Mouse (Mus musculus) thymus, adult 2 months (tissue): ENCODE data around the gene Itpr2. TPM values are rescaled to one million over a fixed set of nuclear protein-coding genes. Genes with fewer than 3 reads are reported as not detected.

ENCODE experiments used
- DNase-seq: peaks from one replicate; pipeline ENCODE4 v3.0.0; 2021
- H3K27ac ChIP-seq: fragments of 200-500 bp; 2 replicates; pipeline ENCODE4 v1.5.1; 2012; ENCODE audit warnings: low read length, control low read depth; ENCODE audit not compliant: control insufficient read depth, insufficient read depth
- H3K27me3 ChIP-seq: fragments of 200-500 bp; 2 replicates; pipeline ENCODE4 v1.6.1; 2012; ENCODE audit warnings: mild to moderate bottlenecking, low read length, moderate library complexity, mixed read lengths; ENCODE audit not compliant: control insufficient read depth, insufficient read depth
- H3K36me3 ChIP-seq: fragments of 200-500 bp; 2 replicates; pipeline ENCODE4 v1.6.1; 2012; ENCODE audit warnings: mild to moderate bottlenecking, low read length, moderate library complexity; ENCODE audit not compliant: control insufficient read depth, insufficient read depth
- H3K4me1 ChIP-seq: fragments of 200-500 bp; replicated peaks from 2 replicates; pipeline ENCODE4 v1.6.1; 2012; ENCODE audit warnings: low read length; ENCODE audit not compliant: control insufficient read depth, insufficient read depth
- H3K4me3 ChIP-seq: fragments of 200-500 bp; 2 replicates; pipeline ENCODE4 v1.5.1; 2012; ENCODE audit warnings: mild to moderate bottlenecking, low read length, control low read depth, moderate library complexity; ENCODE audit not compliant: control insufficient read depth, insufficient read depth
- CTCF ChIP-seq: fragments of 200-500 bp; IDR thresholded peaks from 2 replicates; pipeline ENCODE4 v1.5.1; 2012; ENCODE audit warnings: mild to moderate bottlenecking, control low read depth, low read length, moderate library complexity, borderline replicate concordance; ENCODE audit not compliant: control insufficient read depth, poor library complexity, insufficient read depth; ENCODE audit errors: extremely low read depth
- POLR2A ChIP-seq: fragments of 200-500 bp; IDR thresholded peaks from 2 replicates; pipeline ENCODE4 v1.6.1; 2012; ENCODE audit warnings: mild to moderate bottlenecking, low read length, control low read depth, moderate library complexity; ENCODE audit not compliant: control insufficient read depth, poor library complexity, insufficient read depth; ENCODE audit errors: extremely low read depth
- WGBS: fragments of 180-500 bp; shearing (Covaris S2); methylation state at CpG from one replicate; pipeline ENCODE4 v1.1.7; 2018; 5-methylcytosine and 5-hydroxymethylcytosine counted together
- polyA plus RNA-seq: library from polyadenylated mRNA; depleted of rRNA; stranded (reverse); fragments of >200 nt; gene quantifications from 2 replicates; pipeline ENCODE4 v1.2.3, GENCODE M21; 2012

Itpr2 gene
- polyA plus RNA-seq, 1 experiment = 60.3 TPM

GRCm38 (mm10) chr6:146331017-146331669 is 170.9 kb downstream of the Itpr2 start:
- no peak overlapping the region for H3K27ac ChIP-seq
- H3K36me3 ChIP-seq = peaks cover 71% of the 10 kb centered on the region
- DNase-seq = no peak
- H3K4me1 ChIP-seq = no peaks in the 10 kb centered on the region
- TF ChIP-seq CTCF = no peak
- H3K27me3 ChIP-seq = no peaks in the 10 kb centered on the region
- WGBS = 95% methylated on average over 6 of the region's 6 CpGs
- no peak overlapping the region for H3K4me3 ChIP-seq

GRCm38 (mm10) chr6:146329079-146329478 is 172.9 kb downstream of the Itpr2 start:
- no peak for TF ChIP-seq POLR2A
- TF ChIP-seq CTCF = no peak
- DNase-seq = no peak
- no peak overlapping the region for H3K27ac ChIP-seq
- no peaks in the 10 kb centered on the region for H3K4me1 ChIP-seq
- no peaks in the 10 kb centered on the region for H3K27me3 ChIP-seq
- peaks cover 76% of the 10 kb centered on the region for H3K36me3 ChIP-seq
- 92% methylated on average over 3 of the region's 3 CpGs for WGBS
- H3K4me3 ChIP-seq = no peak overlapping the region

DNA sequence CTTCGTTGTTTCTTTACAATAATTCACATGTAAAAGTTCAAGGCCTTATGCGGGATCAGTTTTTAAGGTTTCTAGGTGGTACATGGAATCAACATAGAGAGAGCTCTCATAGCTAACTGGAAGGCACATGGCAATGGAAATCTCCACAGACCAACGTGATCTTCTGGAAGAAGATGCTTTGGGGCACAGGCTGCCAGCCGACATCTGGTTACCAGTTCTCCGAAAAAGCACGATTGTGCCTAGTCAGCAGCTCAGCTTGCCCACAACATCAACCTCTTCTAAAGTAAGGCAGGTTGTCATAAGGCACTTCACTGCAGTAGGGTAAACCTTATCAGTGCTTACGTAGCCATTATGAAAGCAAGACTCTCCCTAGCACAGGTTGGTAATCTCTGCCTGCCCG is 175.4 kb downstream of the Itpr2 start:
- DNase-seq = no peak
- no peak overlapping the region for H3K27ac ChIP-seq
- no peaks in the 10 kb centered on the region for H3K27me3 ChIP-seq
- 98% methylated on average over 8 of the region's 8 CpGs for WGBS
- no peaks in the 10 kb centered on the region for H3K4me1 ChIP-seq
- no peak for TF ChIP-seq POLR2A
- TF ChIP-seq CTCF = no peak
- no peak overlapping the region for H3K4me3 ChIP-seq
- H3K36me3 ChIP-seq = peaks cover 86% of the 10 kb centered on the region

- 96% methylated on average over 19 of the region's 19 CpGs for WGBS
- DNase-seq = no peak
- no peak overlapping the region for H3K27ac ChIP-seq
- H3K4me3 ChIP-seq = no peak overlapping the region
- no peak for TF ChIP-seq CTCF
- no peak for TF ChIP-seq POLR2A
- peaks cover 92% of the 10 kb centered on the region for H3K36me3 ChIP-seq
- H3K27me3 ChIP-seq = no peaks in the 10 kb centered on the region
- no peaks in the 10 kb centered on the region for H3K4me1 ChIP-seq
Measured at GRCm38 (mm10) chr6:146324541-146325204, 177.3 kb downstream of the Itpr2 start.

DNA sequence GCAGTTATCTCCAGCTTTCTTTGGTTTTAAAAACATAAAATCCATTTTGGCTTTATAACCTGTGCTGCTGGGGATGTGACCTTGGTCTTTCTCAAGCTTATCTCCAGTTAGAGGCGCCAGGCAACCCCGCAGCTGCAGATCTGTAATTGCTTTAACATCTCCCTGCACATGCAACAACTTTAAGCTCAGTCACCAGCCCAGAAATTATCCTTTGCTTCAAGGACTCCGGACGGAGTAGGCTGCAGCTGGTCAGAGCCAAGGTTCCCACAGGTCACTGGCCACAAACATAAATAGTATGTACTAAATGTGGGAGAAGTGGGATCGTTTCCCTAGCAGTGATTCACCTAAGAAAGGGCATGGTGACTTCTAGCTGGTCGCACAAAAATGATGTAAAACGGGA is 179.5 kb downstream of the Itpr2 start:
- WGBS = 97% methylated on average over 7 of the region's 7 CpGs
- H3K4me1 ChIP-seq = no peaks in the 10 kb centered on the region
- no peak for DNase-seq
- no peaks in the 10 kb centered on the region for H3K27me3 ChIP-seq
- H3K27ac ChIP-seq = no peak overlapping the region
- TF ChIP-seq CTCF (no peak), POLR2A (no peak)
- peaks cover 87% of the 10 kb centered on the region for H3K36me3 ChIP-seq
- no peak overlapping the region for H3K4me3 ChIP-seq

DNA sequence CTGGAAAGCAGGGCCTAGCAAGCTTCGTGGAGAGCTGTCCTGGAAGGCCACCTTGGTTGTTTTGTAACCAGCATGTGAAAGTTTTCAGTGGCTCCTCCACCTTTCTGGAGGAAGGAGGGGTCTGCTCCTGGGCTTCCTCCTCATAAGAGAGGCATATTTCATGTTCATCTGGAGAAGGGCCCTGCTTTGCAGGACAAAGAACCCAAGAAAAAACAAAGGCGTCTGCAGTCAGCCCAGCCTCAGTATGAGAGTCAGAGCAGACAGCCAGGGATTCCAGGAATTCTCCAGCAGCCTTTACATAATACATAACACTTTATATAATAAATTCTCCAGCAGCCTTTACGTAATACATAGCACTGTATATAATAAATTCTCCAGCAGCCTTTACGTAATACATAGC is 180.1 kb downstream of the Itpr2 start:
- Histone ChIP-seq H3K27ac (no peak overlapping the region), H3K4me3 (no peak overlapping the region), H3K4me1 (no peaks in the 10 kb centered on the region), H3K36me3 (peaks cover 84% of the 10 kb centered on the region), H3K27me3 (no peaks in the 10 kb centered on the region)
- 99% methylated on average over 4 of the region's 4 CpGs for WGBS
- TF ChIP-seq CTCF (no peak), POLR2A (no peak)
- DNase-seq = no peak
